Mouse (Mus musculus): ENCODE results near the gene Herpud2. TPM values are rescaled to one million over a fixed set of nuclear protein-coding genes. Genes with fewer than 3 reads are reported as not detected.

Herpud2 gene
- total and polyA plus RNA-seq, 3 experiments: 4.2 to 16.2 (median 8.3) TPM

DNA sequence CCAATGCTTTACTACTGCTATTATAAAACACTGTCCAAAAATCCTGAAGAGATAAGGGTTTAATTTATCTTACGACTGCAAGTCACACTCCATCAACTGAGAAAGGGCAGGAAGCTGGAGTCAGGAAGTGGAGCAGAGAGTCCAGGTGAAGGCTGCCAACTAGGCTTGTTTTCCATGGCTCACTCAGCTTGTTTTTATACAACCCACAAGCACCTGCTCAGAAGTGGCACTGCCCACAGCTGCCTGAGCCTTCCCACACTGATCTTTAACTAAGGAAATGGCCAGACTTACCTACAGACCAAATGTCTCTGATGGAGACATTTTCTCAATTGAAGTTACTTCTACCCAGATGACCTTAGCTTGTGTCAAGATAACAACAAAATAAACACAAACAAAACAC is 11.3 kb downstream of the Herpud2 start:
- H3K9me3 ChIP-seq (replicated peaks; ENCODE audit: low read length): no peaks in the 10 kb centered on the region
- DNase-seq (ENCODE audit: extremely low read depth): no peak
- H3K4me2 ChIP-seq (ENCODE audit: insufficient read depth, low read depth, poor library complexity, severe bottlenecking): no peak overlapping the region
- dilution Hi-C loops (cut with MboI; ENCODE audit: extremely low pct_ligation_motif_present, extremely low pct_unique_long_range_greater_than_20kb, low sequenced_read_pairs) (no loop called here), in situ Hi-C loops (cut with MboI; ENCODE audit: low pct_ligation_motif_present, low pct_unique_long_range_greater_than_20kb, low sequenced_read_pairs) (no loop called here)
- H3K27ac ChIP-seq (ENCODE audit: insufficient read depth, low read depth): no peak overlapping the region
- no peak overlapping the region for H3K9ac ChIP-seq (ENCODE audit: insufficient read depth, low read depth)
- no peaks in the 10 kb centered on the region for H3K27me3 ChIP-seq (replicated peaks)
- no peak for TF ChIP-seq HCFC1 (IDR thresholded peaks at IDR 0.05; ENCODE audit: low read depth, low read length)
- TF ChIP-seq MXI1 (IDR thresholded peaks at IDR 0.05; ENCODE audit: low read depth, low read length): no peak
- no peak for TF ChIP-seq RCOR1 (conservative IDR thresholded peaks at IDR 0.05; ENCODE audit: low read depth, low read length)
- TF ChIP-seq USF1 (IDR thresholded peaks at IDR 0.05; ENCODE audit: low read depth, low read length): no peak
- TF ChIP-seq ELF1 (IDR thresholded peaks at IDR 0.05; ENCODE audit: low read depth, low read length): no peak
- peaks cover 0 to 2% of the 10 kb centered on the region in 2 experiments for H3K36me3 ChIP-seq (replicated peaks in 1 of 2; ENCODE audit: control insufficient read depth in 1 of 2, insufficient read depth in 1 of 2, low read length in 1 of 2)
- 0 out of 2 replicates have a peak, but pooled peaks cover 2% of the 10 kb centered on the region for H3K79me2 ChIP-seq (replicated peaks; ENCODE audit: control insufficient read depth, extremely low read depth, insufficient read depth, poor library complexity, severe bottlenecking)
- H3K4me1 ChIP-seq (ENCODE audit: control insufficient read depth in 1 of 2, insufficient read depth in 2 of 2): peaks cover 0 to 9% of the 10 kb centered on the region in 2 experiments; a peak in 1 of 4 replicates
- H3K4me3 ChIP-seq (replicated peaks in 1 of 3; ENCODE audit: low read depth in 2 of 3, low read length in 2 of 3, poor library complexity in 1 of 3): no peak overlapping the region

DNA sequence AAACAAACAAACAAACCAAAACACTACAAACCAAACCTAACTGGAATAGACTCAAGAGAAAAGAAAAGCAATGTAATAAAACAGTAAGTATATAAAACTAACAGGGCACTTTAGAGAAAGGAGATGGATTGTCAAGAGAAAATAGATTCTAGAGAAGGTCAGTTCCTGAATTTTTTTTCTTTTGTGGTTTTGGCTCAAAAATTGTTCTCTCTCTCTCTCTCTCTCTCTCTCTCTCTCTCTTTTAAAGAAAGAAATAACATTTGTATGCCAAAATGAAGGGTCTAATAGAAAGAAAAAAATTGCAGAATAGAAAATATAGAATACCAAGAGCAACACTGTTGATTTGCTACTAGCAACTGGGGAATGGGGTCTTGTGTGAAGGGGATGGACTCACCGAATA is 12.7 kb downstream of the Herpud2 start:
- peaks cover 0 to 6% of the 10 kb centered on the region in 2 experiments; a peak in 1 of 4 replicates for H3K4me1 ChIP-seq (ENCODE audit: control insufficient read depth in 1 of 2, insufficient read depth in 2 of 2)
- dilution Hi-C loops (cut with MboI; ENCODE audit: extremely low pct_ligation_motif_present, extremely low pct_unique_long_range_greater_than_20kb, low sequenced_read_pairs): no loop called here

GRCm38 (mm10) chr9:25132920-25133319 is 18.7 kb downstream of the Herpud2 start:
- Histone ChIP-seq H3K4me3 (replicated peaks in 1 of 3; ENCODE audit: low read depth in 2 of 3, low read length in 2 of 3, poor library complexity in 1 of 3) (no peak overlapping the region), H3K9ac (ENCODE audit: insufficient read depth, low read depth) (no peak overlapping the region), H3K27me3 (replicated peaks) (no peaks in the 10 kb centered on the region), H3K27ac (ENCODE audit: insufficient read depth, low read depth) (no peak overlapping the region), H3K9me3 (replicated peaks; ENCODE audit: low read length) (no peaks in the 10 kb centered on the region), H3K4me1 (ENCODE audit: control insufficient read depth in 1 of 2, insufficient read depth in 2 of 2) (no peaks in the 10 kb centered on the region), H3K79me2 (replicated peaks; ENCODE audit: control insufficient read depth, extremely low read depth, insufficient read depth, poor library complexity, severe bottlenecking) (no peaks in the 10 kb centered on the region), H3K36me3 (replicated peaks in 1 of 2; ENCODE audit: control insufficient read depth in 1 of 2, insufficient read depth in 1 of 2, low read length in 1 of 2) (peaks cover 0 to 14% of the 10 kb centered on the region in 2 experiments), H3K4me2 (ENCODE audit: insufficient read depth, low read depth, poor library complexity, severe bottlenecking) (no peak overlapping the region)
- dilution Hi-C loops (cut with MboI; ENCODE audit: extremely low pct_ligation_motif_present, extremely low pct_unique_long_range_greater_than_20kb, low sequenced_read_pairs): no loop called here
- no peak for DNase-seq (ENCODE audit: extremely low read depth)
- TF ChIP-seq MAZ (IDR thresholded peaks at IDR 0.05; ENCODE audit: low read depth, low read length): no peak
- TF ChIP-seq UBTF (IDR thresholded peaks at IDR 0.05; ENCODE audit: low read depth, low read length): no peak
- TF ChIP-seq MAX (IDR thresholded peaks at IDR 0.05; ENCODE audit: low read length): no peak
- no peak for TF ChIP-seq ELF1 (IDR thresholded peaks at IDR 0.05; ENCODE audit: low read depth, low read length)
- TF ChIP-seq ZC3H11A (IDR thresholded peaks at IDR 0.05; ENCODE audit: low read depth, low read length): no peak
- TF ChIP-seq CHD1 (IDR thresholded peaks at IDR 0.05; ENCODE audit: low read depth, low read length): no peak
- no peak for TF ChIP-seq TCF12 (IDR thresholded peaks at IDR 0.05; ENCODE audit: low read depth, low read length)
- TF ChIP-seq USF1 (IDR thresholded peaks at IDR 0.05; ENCODE audit: low read depth, low read length): no peak
- no peak for TF ChIP-seq JUN (IDR thresholded peaks at IDR 0.05; ENCODE audit: insufficient read depth, low read depth, low read length)
- no peak for TF ChIP-seq MYC (IDR thresholded peaks at IDR 0.05; ENCODE audit: low read depth, low read length)
- in situ Hi-C loops (cut with MboI; ENCODE audit: low pct_ligation_motif_present, low pct_unique_long_range_greater_than_20kb, low sequenced_read_pairs): no loop called here

More for the DNA sequence above, 12.7 kb downstream of the Herpud2 start:
- Histone ChIP-seq H3K36me3 (replicated peaks in 1 of 2; ENCODE audit: control insufficient read depth in 1 of 2, insufficient read depth in 1 of 2, low read length in 1 of 2) (peaks cover 0 to 2% of the 10 kb centered on the region in 2 experiments), H3K27ac (ENCODE audit: insufficient read depth, low read depth) (no peak overlapping the region), H3K4me3 (replicated peaks in 1 of 3; ENCODE audit: low read depth in 2 of 3, low read length in 2 of 3, poor library complexity in 1 of 3) (no peak overlapping the region), H3K4me2 (ENCODE audit: insufficient read depth, low read depth, poor library complexity, severe bottlenecking) (no peak overlapping the region), H3K9me3 (replicated peaks; ENCODE audit: low read length) (no peaks in the 10 kb centered on the region), H3K9ac (ENCODE audit: insufficient read depth, low read depth) (no peak overlapping the region), H3K27me3 (replicated peaks) (no peaks in the 10 kb centered on the region), H3K79me2 (replicated peaks; ENCODE audit: control insufficient read depth, extremely low read depth, insufficient read depth, poor library complexity, severe bottlenecking) (no peaks in the 10 kb centered on the region)
- no peak for DNase-seq (ENCODE audit: extremely low read depth)
- TF ChIP-seq ZC3H11A (IDR thresholded peaks at IDR 0.05; ENCODE audit: low read depth, low read length) (no peak), ETS1 (conservative IDR thresholded peaks at IDR 0.05; ENCODE audit: low read depth, low read length) (no peak), E2F4 (IDR thresholded peaks at IDR 0.05; ENCODE audit: insufficient replicate concordance, low read depth, low read length) (no peak), ELF1 (IDR thresholded peaks at IDR 0.05; ENCODE audit: low read depth, low read length) (no peak), BHLHE40 (IDR thresholded peaks at IDR 0.05; ENCODE audit: low read depth, low read length) (no peak), CTCF (conservative IDR thresholded peaks at IDR 0.05 in 1 of 2, IDR thresholded peaks at IDR 0.05 in 1 of 2; ENCODE audit: low read depth in 2 of 2, low read length in 2 of 2) (no peak), ZMIZ1 (IDR thresholded peaks at IDR 0.05; ENCODE audit: low read depth, low read length) (no peak), POLR2AphosphoS2 (IDR thresholded peaks at IDR 0.05; ENCODE audit: low read depth, low read length) (no peak), MYC (IDR thresholded peaks at IDR 0.05; ENCODE audit: low read depth, low read length) (no peak), PAX5 (IDR thresholded peaks at IDR 0.05; ENCODE audit: low read length) (no peak), TCF12 (IDR thresholded peaks at IDR 0.05; ENCODE audit: low read depth, low read length) (no peak), HCFC1 (IDR thresholded peaks at IDR 0.05; ENCODE audit: low read depth, low read length) (no peak), MEF2A (IDR thresholded peaks at IDR 0.05; ENCODE audit: borderline replicate concordance, low read depth, low read length) (no peak), USF1 (IDR thresholded peaks at IDR 0.05; ENCODE audit: low read depth, low read length) (no peak)
- in situ Hi-C loops (cut with MboI; ENCODE audit: low pct_ligation_motif_present, low pct_unique_long_range_greater_than_20kb, low sequenced_read_pairs): no loop called here
